Mouse (Mus musculus) kidney, embryonic 14.5 days (tissue): Measurements from ENCODE around the gene Gm8922. TPM values are rescaled to one million over a fixed set of nuclear protein-coding genes. Genes with fewer than 3 reads are reported as not detected.
"Not testable (repeated sequence)": the region's sequence is repeated elsewhere in the genome, so short reads cannot be mapped to it uniquely, and the experiment has no call there.

Source experiments
- ATAC-seq: fragments of 200-750 bp; cut with Nextera tagmentation; 2 replicates; pipeline ENCODE4 v1.8.0; 2017; ENCODE audit warnings: moderate number of reproducible peaks, mild to moderate bottlenecking, moderate TSS enrichment, moderate library complexity; ENCODE audit not compliant: low FRiP score, low TSS enrichment
- H3K27ac ChIP-seq: fragments of 300-500 bp; sonication (generic); 2 replicates; pipeline ENCODE4 v1.5.1; 2014; ENCODE audit warnings: low read depth, mild to moderate bottlenecking, low read length, moderate library complexity, mixed read lengths
- H3K27me3 ChIP-seq: fragments of 300-500 bp; sonication (generic); 2 replicates; pipeline ENCODE4 v1.6.1; 2014; ENCODE audit warnings: mild to moderate bottlenecking, low read length; ENCODE audit not compliant: control insufficient read depth, insufficient read depth
- H3K36me3 ChIP-seq: fragments of 300-500 bp; sonication (generic); 2 replicates; pipeline ENCODE4 v1.6.1; 2014; ENCODE audit warnings: low read length, mixed read lengths; ENCODE audit not compliant: control insufficient read depth, insufficient read depth
- H3K4me1 ChIP-seq: fragments of 300-500 bp; sonication (generic); 2 replicates; pipeline ENCODE4 v1.6.1; 2014; ENCODE audit warnings: low read length, mixed read lengths; ENCODE audit not compliant: control insufficient read depth, insufficient read depth
- H3K4me2 ChIP-seq: fragments of 300-500 bp; sonication (generic); replicated peaks from 2 replicates; pipeline ENCODE4 v1.6.1; 2014; ENCODE audit warnings: low read depth, mild to moderate bottlenecking, low read length
- H3K4me3 ChIP-seq: fragments of 300-500 bp; sonication (generic); 2 replicates; pipeline ENCODE4 v1.5.1; 2014; ENCODE audit warnings: mild to moderate bottlenecking, low read length
- H3K9ac ChIP-seq: fragments of 300-500 bp; sonication (generic); 2 replicates; pipeline ENCODE4 v1.6.1; 2014; ENCODE audit warnings: low read depth, mild to moderate bottlenecking, low read length, moderate library complexity
- H3K9me3 ChIP-seq: fragments of 300-500 bp; sonication (generic); 2 replicates; pipeline ENCODE4 v1.6.1; 2016; ENCODE audit warnings: low read length; ENCODE audit not compliant: control insufficient read depth
- WGBS: fragments of 180-500 bp; shearing (Covaris S2); extraction: QIAGEN DNeasy Blood & Tissue Kit; methylation state at CpG from one replicate; pipeline ENCODE4 v1.1.7; 2014; 5-methylcytosine and 5-hydroxymethylcytosine counted together
- polyA plus RNA-seq: library from polyadenylated mRNA; unstranded; fragments of >200 nt; fragmentation: Nextera tagmentation; extraction: Ambion mirVana; gene quantifications from 2 replicates; pipeline ENCODE4 v1.2.1, GENCODE M21; 2014

The Gm8922 gene
- not detected in 2 replicates for polyA plus RNA-seq

DNA sequence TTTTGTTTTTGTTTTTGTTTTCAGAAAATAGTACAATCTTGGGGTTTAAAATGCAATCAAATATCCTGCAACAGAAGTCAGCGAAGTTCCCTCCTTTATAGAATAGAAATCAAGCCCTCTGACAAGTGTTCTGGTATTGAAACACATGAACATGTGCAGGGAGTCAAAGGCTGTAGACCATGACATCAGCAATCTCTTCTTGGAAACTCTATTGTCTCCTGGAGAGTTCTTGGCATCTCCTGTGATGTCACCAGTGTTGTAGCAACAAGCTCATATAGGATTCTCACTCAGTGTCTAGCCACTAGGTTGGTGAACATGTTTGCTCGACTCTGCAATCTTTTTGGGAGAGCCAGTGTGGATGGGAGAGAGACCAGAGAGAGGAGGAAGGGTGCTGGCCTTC lies at the start of gene Gm8922:
Gene Gm8922 (plus strand): TSS at position 301 of the 400 bp plus-strand sequence.
- not testable (repeated sequence) for H3K27ac ChIP-seq, H3K9me3 ChIP-seq, ATAC-seq, H3K36me3 ChIP-seq, H3K9ac ChIP-seq, H3K4me1 ChIP-seq, H3K4me2 ChIP-seq, H3K4me3 ChIP-seq, H3K27me3 ChIP-seq
- no CpG with 5 or more reads among the region's 2 CpGs for WGBS

Other genes with a start within 250 kb of the Gm8922 start
- not detected in 2 replicates for gene Gm8906, start 179.3 kb upstream of the Gm8922 start, polyA plus RNA-seq
- not detected in 2 replicates for gene Gm6460, start 87.0 kb upstream of the Gm8922 start, polyA plus RNA-seq
- not detected in 2 replicates for gene Gm8926, start 88.6 kb downstream of the Gm8922 start, polyA plus RNA-seq
- not detected in 2 replicates for gene Gm6465, start 163.6 kb downstream of the Gm8922 start, polyA plus RNA-seq
- not detected in 2 replicates for gene 4933402N22Rik, start 236.1 kb downstream of the Gm8922 start, polyA plus RNA-seq